Mouse (Mus musculus) lung, embryonic 14.5 days (tissue): ENCODE results near the gene Dab2ip. TPM values are rescaled to one million over a fixed set of nuclear protein-coding genes. Genes with fewer than 3 reads are reported as not detected.
A peak's percentile ranks its signal among the peaks of the same experiment; 100 is the strongest.

Source experiments
- ATAC-seq: fragments of 200-750 bp; cut with Nextera tagmentation; 2 replicates; pipeline ENCODE4 v1.8.0; 2017; ENCODE audit warnings: mild to moderate bottlenecking, moderate TSS enrichment, moderate library complexity; ENCODE audit not compliant: insufficient read depth
- DNase-seq: peaks from one replicate; pipeline ENCODE4 v3.0.0-alpha.2; 2015
- H3K27ac ChIP-seq: fragments of 300-500 bp; sonication (generic); 2 replicates; pipeline ENCODE4 v1.5.1; 2014; ENCODE audit warnings: low read depth, mild to moderate bottlenecking, moderate library complexity
- H3K27me3 ChIP-seq: fragments of 300-500 bp; sonication (generic); 2 replicates; pipeline ENCODE4 v1.6.1; 2014; ENCODE audit warnings: low read length, control low read depth; ENCODE audit not compliant: insufficient read depth
- H3K36me3 ChIP-seq: fragments of 300-500 bp; sonication (generic); 2 replicates; pipeline ENCODE4 v1.6.1; 2014; ENCODE audit warnings: control low read depth; ENCODE audit not compliant: insufficient read depth
- H3K4me1 ChIP-seq: fragments of 300-500 bp; sonication (generic); 2 replicates; pipeline ENCODE4 v1.6.1; 2014; ENCODE audit warnings: antibody characterized with exemption, control low read depth; ENCODE audit not compliant: insufficient read depth
- H3K4me2 ChIP-seq: fragments of 300-500 bp; sonication (generic); 2 replicates; pipeline ENCODE4 v1.6.1; 2014; ENCODE audit warnings: mild to moderate bottlenecking
- H3K4me3 ChIP-seq: fragments of 300-500 bp; sonication (generic); 2 replicates; pipeline ENCODE4 v1.5.1; 2014; ENCODE audit warnings: low read depth, low read length
- H3K9ac ChIP-seq: fragments of 300-500 bp; sonication (generic); 2 replicates; pipeline ENCODE4 v1.6.1; 2014
- H3K9me3 ChIP-seq: fragments of 300-500 bp; sonication (generic); 2 replicates; pipeline ENCODE4 v1.6.1; 2016; ENCODE audit warnings: low read depth, low read length, control low read depth
- CTCF ChIP-seq: IDR thresholded peaks from 2 replicates; pipeline ENCODE4 v1.5.1; 2016; ENCODE audit warnings: antibody characterized with exemption, low read depth
- WGBS: fragments of 180-500 bp; shearing (Covaris S2); extraction: QIAGEN DNeasy Blood & Tissue Kit; methylation state at CpG from one replicate; pipeline ENCODE4 v1.1.7; 2014; 5-methylcytosine and 5-hydroxymethylcytosine counted together
- polyA plus RNA-seq: library from polyadenylated mRNA; unstranded; fragments of >200 nt; fragmentation: Nextera tagmentation; extraction: Ambion mirVana; gene quantifications from 2 replicates; pipeline ENCODE4 v1.2.1, GENCODE M21; 2014

The Dab2ip gene
- polyA plus RNA-seq, 1 experiment from 2014 or later, result 61.4 TPM

DNA sequence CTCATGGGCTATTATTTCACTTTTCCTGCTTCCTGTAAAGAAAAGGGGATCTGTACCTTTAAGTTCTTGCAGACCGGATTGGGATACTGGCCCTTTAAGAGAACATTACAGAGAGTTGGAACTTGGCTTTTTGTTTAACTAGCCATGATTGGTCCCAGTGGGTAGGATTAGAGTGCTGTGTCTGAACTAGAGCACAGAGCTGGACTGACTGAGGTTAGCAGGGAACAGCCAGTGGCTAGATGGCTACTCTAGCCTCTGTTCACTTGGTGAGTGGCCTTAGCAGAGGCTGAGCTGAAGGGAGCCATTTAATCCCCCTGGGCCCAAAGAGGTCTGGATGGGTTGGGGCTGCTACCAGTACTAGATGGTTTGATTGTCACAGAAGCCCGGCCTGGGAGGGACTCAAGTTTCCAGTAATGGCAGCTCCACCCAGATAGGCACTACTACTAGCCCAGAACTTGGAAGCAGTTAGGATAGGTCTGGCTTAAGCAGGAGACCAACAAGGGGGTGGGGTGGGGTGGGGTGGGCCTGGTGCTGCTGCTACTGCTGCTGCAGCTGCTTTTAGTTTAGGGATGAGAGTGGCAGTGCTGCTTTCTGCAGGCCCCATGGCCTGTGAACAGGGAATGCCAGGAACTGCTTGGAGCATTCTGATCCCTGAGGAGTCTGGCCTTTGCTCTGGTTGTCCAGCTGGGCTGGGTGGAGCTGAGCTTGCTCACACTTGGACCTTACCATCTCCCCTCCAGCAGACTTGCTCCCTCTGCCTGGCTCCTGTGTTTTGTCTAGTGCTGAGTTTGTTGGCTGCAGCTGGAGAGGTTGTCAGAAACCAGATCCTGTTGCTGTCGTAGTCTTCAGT is 138.7 kb downstream of the Dab2ip start:
- H3K36me3 ChIP-seq, result no peaks in the 10 kb centered on the region
- TF ChIP-seq CTCF, result no peak
- no peaks in the 10 kb centered on the region for H3K27me3 ChIP-seq
- H3K4me3 ChIP-seq, result peak overlapping the region; percentile 17; the same call in 1 of the 2 replicates
- H3K9ac ChIP-seq, result peak overlapping the region; percentile 42
- H3K27ac ChIP-seq, result peak overlapping the region; percentile 88
- ATAC-seq (peak; percentile 19; the same call in 1 of the 2 replicates), DNase-seq (peak; percentile 76)
- peak overlapping the region; percentile 56 for H3K4me2 ChIP-seq
- H3K9me3 ChIP-seq, result no peaks in the 10 kb centered on the region
- peaks cover 47% of the 10 kb centered on the region for H3K4me1 ChIP-seq
- 19% methylated on average over 3 of the region's 3 CpGs for WGBS

DNA sequence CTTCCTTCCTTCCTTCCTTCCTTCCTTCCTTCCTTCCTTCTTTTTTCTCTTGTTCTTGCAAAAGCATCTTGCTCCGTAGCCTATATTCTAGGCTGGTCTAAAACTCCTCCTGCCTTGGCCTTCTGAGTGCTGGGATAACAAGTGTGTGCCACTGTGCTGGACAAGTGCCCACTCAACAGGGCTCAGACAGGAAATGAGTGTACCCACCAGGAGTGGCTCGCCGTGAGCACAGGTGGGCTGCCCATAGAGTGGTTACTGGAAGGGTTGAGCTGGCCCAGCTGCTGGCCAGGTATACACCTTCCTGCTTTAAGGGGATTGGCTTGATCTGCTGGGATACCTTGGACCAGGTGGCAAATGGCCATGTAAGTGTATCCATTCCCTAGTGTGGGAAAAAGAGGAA is 139.7 kb downstream of the Dab2ip start:
- Histone ChIP-seq H3K4me2 (no peak overlapping the region), H3K36me3 (no peaks in the 10 kb centered on the region), H3K4me3 (no peak overlapping the region), H3K9me3 (no peaks in the 10 kb centered on the region), H3K4me1 (peaks cover 43% of the 10 kb centered on the region), H3K27ac (no peak overlapping the region), H3K27me3 (no peaks in the 10 kb centered on the region), H3K9ac (no peak overlapping the region)
- no peak for ATAC-seq
- no peak for DNase-seq
- TF ChIP-seq CTCF, result no peak
- WGBS, result 58% methylated on average over 3 of the region's 3 CpGs

GRCm38 (mm10) chr2:35700966-35701365 is 142.9 kb downstream of the Dab2ip start:
- Histone ChIP-seq H3K4me3 (no peak overlapping the region), H3K36me3 (no peaks in the 10 kb centered on the region), H3K9me3 (no peaks in the 10 kb centered on the region), H3K4me1 (peaks cover 21% of the 10 kb centered on the region), H3K27me3 (no peaks in the 10 kb centered on the region), H3K9ac (no peak overlapping the region), H3K4me2 (no peak overlapping the region), H3K27ac (no peak overlapping the region)
- WGBS, result 89% methylated on average over 2 of the region's 2 CpGs
- ATAC-seq (no peak), DNase-seq (no peak)
- TF ChIP-seq CTCF, result no peak

DNA sequence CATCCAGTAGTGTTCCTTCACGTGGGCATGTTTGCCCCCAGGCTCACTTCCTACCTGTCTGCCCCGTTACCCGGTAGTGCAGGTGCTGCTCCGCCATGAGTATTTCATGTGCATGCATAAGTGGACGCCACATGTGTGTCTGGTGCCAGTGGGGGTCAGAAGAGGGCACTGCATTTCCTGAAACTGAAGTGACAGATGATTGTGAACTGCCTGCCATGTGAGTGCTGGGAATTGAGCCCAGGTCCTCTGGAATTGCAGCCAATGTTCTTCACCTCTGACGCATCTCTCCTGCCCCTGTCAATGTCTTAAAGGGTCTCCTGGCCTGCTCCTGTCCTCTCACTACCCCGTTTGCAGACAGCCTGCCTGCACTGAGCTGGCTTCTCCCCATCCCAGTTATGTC is 143.9 kb downstream of the Dab2ip start:
- ATAC-seq (no peak), DNase-seq (no peak)
- H3K9ac ChIP-seq, result no peak overlapping the region
- H3K4me3 ChIP-seq, result no peak overlapping the region
- H3K27me3 ChIP-seq, result no peaks in the 10 kb centered on the region
- H3K4me1 ChIP-seq, result peaks cover 13% of the 10 kb centered on the region
- TF ChIP-seq CTCF, result no peak
- no peaks in the 10 kb centered on the region for H3K36me3 ChIP-seq
- H3K4me2 ChIP-seq, result no peak overlapping the region
- 77% methylated on average over 7 of the region's 7 CpGs for WGBS
- peak overlapping the region; percentile 75 for H3K27ac ChIP-seq
- no peaks in the 10 kb centered on the region for H3K9me3 ChIP-seq

- peaks cover 2% of the 10 kb centered on the region for H3K36me3 ChIP-seq
- 65% methylated on average over 6 of the region's 6 CpGs for WGBS
- no peaks in the 10 kb centered on the region for H3K9me3 ChIP-seq
- H3K4me1 ChIP-seq, result peaks cover 9% of the 10 kb centered on the region; the same call in 1 of the 2 replicates
- no peak for TF ChIP-seq CTCF
- H3K4me2 ChIP-seq, result no peak overlapping the region
- peak; percentile 53 for DNase-seq
- H3K4me3 ChIP-seq, result no peak overlapping the region
- ATAC-seq, result peak; percentile 55; the same call in 1 of the 2 replicates
- H3K9ac ChIP-seq, result no peak overlapping the region
- H3K27me3 ChIP-seq, result no peaks in the 10 kb centered on the region
- H3K27ac ChIP-seq, result peak overlapping the region; percentile 75
These were observed 144.5 kb downstream of the Dab2ip start for GRCm38 (mm10) chr2:35702608-35703007.

DNA sequence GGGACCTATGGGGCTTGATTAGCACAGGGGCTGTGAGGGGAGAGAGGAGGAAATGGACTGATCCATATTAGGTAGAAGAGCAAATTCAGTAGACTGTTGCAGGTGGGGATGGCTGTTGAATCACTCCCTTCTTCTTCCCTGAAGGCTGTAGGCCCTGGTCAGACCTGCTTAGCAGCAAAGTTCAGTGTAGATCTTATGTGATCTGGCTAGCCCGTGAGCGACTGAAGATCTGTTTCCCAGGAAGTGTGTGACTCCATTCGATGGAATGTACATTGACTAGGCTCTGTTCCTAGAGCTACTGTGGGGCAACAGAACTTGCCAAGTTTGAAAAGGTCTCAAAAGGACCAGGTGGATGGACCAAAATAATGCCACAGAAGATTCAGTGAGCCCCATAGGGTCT is 145.2 kb downstream of the Dab2ip start:
- H3K4me2 ChIP-seq, result no peak overlapping the region
- no peak for TF ChIP-seq CTCF
- H3K27me3 ChIP-seq, result no peaks in the 10 kb centered on the region
- peaks cover 8% of the 10 kb centered on the region for H3K36me3 ChIP-seq
- H3K9ac ChIP-seq, result no peak overlapping the region
- H3K9me3 ChIP-seq, result no peaks in the 10 kb centered on the region
- no peak for DNase-seq
- no peak for ATAC-seq
- H3K4me3 ChIP-seq, result no peak overlapping the region
- H3K27ac ChIP-seq, result peak overlapping the region; percentile 69
- peaks cover 6% of the 10 kb centered on the region; the same call in 1 of the 2 replicates for H3K4me1 ChIP-seq
- 61% methylated on average over 3 of the region's 3 CpGs for WGBS

- WGBS, result 94% methylated on average over 5 of the region's 5 CpGs
- H3K4me2 ChIP-seq, result no peak overlapping the region
These were observed 154.5 kb downstream of the Dab2ip start for GRCm38 (mm10) chr2:35712611-35713010.

More at GRCm38 (mm10) chr2:35712611-35713010, 154.5 kb downstream of the Dab2ip start:
- no peak overlapping the region for H3K27ac ChIP-seq
- ATAC-seq (no peak), DNase-seq (no peak)
- no peaks in the 10 kb centered on the region for H3K27me3 ChIP-seq
- H3K9me3 ChIP-seq, result no peaks in the 10 kb centered on the region
- no peak overlapping the region for H3K9ac ChIP-seq
- H3K4me1 ChIP-seq, result 0 out of 2 replicates have a peak, but pooled peaks cover 7% of the 10 kb centered on the region
- no peak overlapping the region for H3K4me3 ChIP-seq
- peaks cover 95% of the 10 kb centered on the region for H3K36me3 ChIP-seq
- no peak for TF ChIP-seq CTCF
